Mouse (Mus musculus) c-Kit-negative CD71-positive TER-119-positive erythroid progenitor cells, embryonic 14.5 days (primary cell): ENCODE results near the gene Mrpl55.
"Not testable (repeated sequence)": the region's sequence is repeated elsewhere in the genome, so short reads cannot be mapped to it uniquely, and the experiment has no call there.

Experiments used
- DNase-seq: peaks from one replicate; pipeline ENCODE4 v3.0.0-alpha.2; 2013; ENCODE audit warnings: low read depth, low spot score

Gene Mrpl55

GRCm38 (mm10) chr11:59191231-59192058 lies 10.8 kb upstream of the Mrpl55 start:
- peak; percentile 65 for DNase-seq

- no peak for DNase-seq
These were observed 10.3 kb upstream of the Mrpl55 start, which contains the start of gene Guk1 for GRCm38 (mm10) chr11:59192059-59192386. Gene Guk1, minus strand, starts transcription at chr11:59192212.

GRCm38 (mm10) chr11:59196230-59196629 lies 6.1 kb upstream of the Mrpl55 start:
- DNase-seq: no peak

- DNase-seq: no peak
These were observed 877 bp upstream of the Mrpl55 start for GRCm38 (mm10) chr11:59201216-59202002.

GRCm38 (mm10) chr11:59208153-59208831 lies 6.0 kb downstream of the Mrpl55 start, which contains the start of gene 2310033P09Rik:
Gene 2310033P09Rik, plus strand, starts transcription at chr11:59208321.
- DNase-seq: peak; percentile 84

GRCm38 (mm10) chr11:59209003-59209441 lies 6.7 kb downstream of the Mrpl55 start:
- peak; percentile 72 for DNase-seq

- DNase-seq: no peak
These were observed 7.3 kb downstream of the Mrpl55 start for GRCm38 (mm10) chr11:59209580-59209979.

- DNase-seq: no peak
These were observed 7.7 kb downstream of the Mrpl55 start for GRCm38 (mm10) chr11:59210020-59210419.

GRCm38 (mm10) chr11:59211561-59211960 lies 9.3 kb downstream of the Mrpl55 start:
- DNase-seq: not testable (repeated sequence)

- DNase-seq: not testable (repeated sequence)
These were observed 10.0 kb downstream of the Mrpl55 start for GRCm38 (mm10) chr11:59212320-59212719.

GRCm38 (mm10) chr11:59212892-59213494 lies 10.7 kb downstream of the Mrpl55 start:
- DNase-seq: no peak

GRCm38 (mm10) chr11:59216955-59217354 lies 14.7 kb downstream of the Mrpl55 start:
- no peak for DNase-seq

- DNase-seq: no peak
These were observed 16.2 kb downstream of the Mrpl55 start for GRCm38 (mm10) chr11:59218389-59218998.

GRCm38 (mm10) chr11:59219064-59219463 lies 16.8 kb downstream of the Mrpl55 start:
- DNase-seq: no peak

GRCm38 (mm10) chr11:59221604-59222003 lies 19.3 kb downstream of the Mrpl55 start:
- no peak for DNase-seq

GRCm38 (mm10) chr11:59222306-59222705 lies 20.0 kb downstream of the Mrpl55 start:
- DNase-seq: no peak

- DNase-seq: no peak
These were observed 21.7 kb downstream of the Mrpl55 start for GRCm38 (mm10) chr11:59224025-59224424.

GRCm38 (mm10) chr11:59224470-59224869 lies 22.2 kb downstream of the Mrpl55 start:
- DNase-seq: no peak

GRCm38 (mm10) chr11:59225167-59225566 lies 22.9 kb downstream of the Mrpl55 start:
- DNase-seq: no peak

- no peak for DNase-seq
These were observed 24.0 kb downstream of the Mrpl55 start for GRCm38 (mm10) chr11:59226251-59226650.
